Mouse (Mus musculus) C2C12 (cell line): Measurements from ENCODE around the gene Zfp579.

ENCODE experiments used
- CTCF ChIP-seq: IDR thresholded peaks from one replicate; pipeline ENCODE4 v1.5.1; 2011; ENCODE audit not compliant: control insufficient read depth, insufficient read depth, insufficient read length
- MAX ChIP-seq: IDR thresholded peaks from one replicate; pipeline ENCODE4 v1.6.1; 2011; ENCODE audit warnings: mild to moderate bottlenecking, control low read depth
- MYOD1 ChIP-seq: IDR thresholded peaks from one replicate; pipeline ENCODE4 v1.6.1; 2011; ENCODE audit warnings: low read depth; ENCODE audit not compliant: control insufficient read depth, insufficient read length

- TF ChIP-seq CTCF = no peak
- TF ChIP-seq MYOD1 = no peak
- no peak for TF ChIP-seq MAX
These were observed 47.6 kb downstream of the Zfp579 start for GRCm38 (mm10) chr7:4948386-4948785.
